Mouse (Mus musculus) lung, postnatal 0 days (tissue): ENCODE data around the gene Klhdc7b.

Experiments
- CTCF ChIP-seq: IDR thresholded peaks from 2 replicates; pipeline ENCODE4 v1.5.1; 2016; ENCODE audit warnings: antibody characterized with exemption, mild to moderate bottlenecking
- EP300 ChIP-seq: IDR thresholded peaks from 2 replicates; pipeline ENCODE4 v1.6.1; 2016; ENCODE audit warnings: antibody characterized with exemption, mild to moderate bottlenecking, control low read depth

DNA sequence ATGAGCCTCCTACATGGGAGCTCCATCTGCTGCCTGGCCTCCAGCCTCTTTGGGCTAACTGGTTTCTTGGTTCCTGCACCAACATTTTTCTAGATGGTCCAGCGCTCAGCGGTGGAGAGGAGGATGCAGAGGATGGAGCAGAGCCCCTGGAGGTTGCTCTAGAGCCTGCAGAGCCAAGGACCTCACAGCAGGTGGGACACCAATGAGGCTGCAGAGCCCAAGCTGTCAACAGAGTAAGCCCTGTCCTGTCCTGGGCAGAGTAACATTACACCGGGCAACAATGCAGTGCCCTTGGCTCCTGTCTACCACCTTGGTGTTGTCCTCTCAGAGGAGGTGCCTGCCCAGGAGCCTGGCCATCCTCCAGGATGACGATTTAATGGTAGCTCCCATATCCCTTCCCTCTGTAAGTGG is 19.6 kb upstream of the Klhdc7b start:
- TF ChIP-seq CTCF (no peak), EP300 (no peak)
